Mouse (Mus musculus) limb, embryonic 14.5 days (tissue): ENCODE results near the gene Ptch2. TPM values are rescaled to one million over a fixed set of nuclear protein-coding genes. Genes with fewer than 3 reads are reported as not detected.

Experiments used
- ATAC-seq: fragments of 200-750 bp; cut with Nextera tagmentation; 2 replicates; pipeline ENCODE4 v1.8.0; 2017; ENCODE audit warnings: low read depth, moderate number of reproducible peaks, moderate TSS enrichment; ENCODE audit not compliant: low FRiP score
- DNase-seq: peaks from one replicate; pipeline ENCODE4 v3.0.0-alpha.2; 2015; ENCODE audit warnings: low spot score
- H3K27ac ChIP-seq: fragments of 300-500 bp; sonication (generic); replicated peaks from 2 replicates; pipeline ENCODE4 v1.5.1; 2014; ENCODE audit warnings: low read depth, mild to moderate bottlenecking, low read length, moderate library complexity, mixed read lengths
- H3K27me3 ChIP-seq: fragments of 300-500 bp; sonication (generic); 2 replicates; pipeline ENCODE4 v1.6.1; 2014; ENCODE audit warnings: low read length, mixed read lengths; ENCODE audit not compliant: control insufficient read depth, insufficient read depth
- H3K36me3 ChIP-seq: fragments of 300-500 bp; sonication (generic); 2 replicates; pipeline ENCODE4 v1.6.1; 2014; ENCODE audit warnings: mild to moderate bottlenecking, low read length, moderate library complexity, mixed read lengths; ENCODE audit not compliant: control insufficient read depth, insufficient read depth
- H3K4me1 ChIP-seq: fragments of 300-500 bp; sonication (generic); 2 replicates; pipeline ENCODE4 v1.6.1; 2014; ENCODE audit warnings: antibody characterized with exemption, low read length, mixed read lengths; ENCODE audit not compliant: control insufficient read depth, insufficient read depth
- H3K4me2 ChIP-seq: fragments of 300-500 bp; sonication (generic); replicated peaks from 2 replicates; pipeline ENCODE4 v1.6.1; 2014; ENCODE audit warnings: low read depth, mild to moderate bottlenecking, low read length, moderate library complexity; ENCODE audit not compliant: severe bottlenecking
- H3K4me3 ChIP-seq: fragments of 300-500 bp; sonication (generic); replicated peaks from 2 replicates; pipeline ENCODE4 v1.5.1; 2014; ENCODE audit warnings: low read length
- H3K9ac ChIP-seq: fragments of 300-500 bp; sonication (generic); 2 replicates; pipeline ENCODE4 v1.6.1; 2014; ENCODE audit warnings: mild to moderate bottlenecking, low read depth, low read length, moderate library complexity; ENCODE audit not compliant: severe bottlenecking
- H3K9me3 ChIP-seq: fragments of 300-500 bp; sonication (generic); 2 replicates; pipeline ENCODE4 v1.6.1; 2016; ENCODE audit warnings: low read length; ENCODE audit not compliant: control insufficient read depth
- POLR2A ChIP-seq: fragments of 200-500 bp; IDR thresholded peaks from 2 replicates; pipeline ENCODE4 v1.8.0; 2012; ENCODE audit warnings: inconsistent platforms, mild to moderate bottlenecking, moderate library complexity, borderline replicate concordance; ENCODE audit not compliant: insufficient read depth, insufficient read length; ENCODE audit errors: extremely low read depth
- WGBS: fragments of 180-500 bp; shearing (Covaris S2); extraction: QIAGEN DNeasy Blood & Tissue Kit; methylation state at CpG from one replicate; pipeline ENCODE4 v1.1.7; 2014; 5-methylcytosine and 5-hydroxymethylcytosine counted together
- polyA plus RNA-seq, 2 experiments: library from polyadenylated mRNA; depleted of rRNA in 1 of 2; stranded (reverse) in 1 of 2; unstranded in 1 of 2; fragments of >200 nt; fragmentation: Nextera tagmentation in 1 of 2; extraction: Ambion mirVana in 1 of 2; gene quantifications; 2 replicates each; pipeline versions ENCODE4 v1.2.1 to v1.2.3; 2012 to 2014

Gene Ptch2
- polyA plus RNA-seq, 2 experiments: 11.2 to 24.0 TPM

DNA sequence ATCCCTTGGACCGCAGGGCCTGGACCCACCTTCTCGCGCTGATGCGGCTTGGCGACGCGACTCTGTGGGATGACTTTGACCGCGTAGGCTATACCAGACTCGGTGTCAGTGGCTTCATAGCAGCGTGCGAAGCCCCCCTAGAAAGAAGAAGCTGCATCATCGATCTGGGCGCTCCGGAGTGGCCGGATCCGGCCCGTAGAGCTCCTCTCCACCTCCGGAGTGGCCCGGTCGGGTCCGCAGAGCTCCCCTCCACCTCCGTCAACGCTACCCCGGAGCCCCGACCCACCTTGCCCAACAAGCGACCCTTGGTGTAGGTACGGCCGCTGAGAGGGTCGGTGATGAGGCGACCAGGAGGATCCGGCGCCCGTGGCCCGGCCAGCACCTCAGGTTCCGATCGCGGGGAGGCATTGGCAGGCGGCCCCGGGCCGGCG is 37.5 kb downstream of the Ptch2 start:
- WGBS: 1% methylated on average over 40 of the region's 42 CpGs
- Histone ChIP-seq H3K27ac (no peak overlapping the region), H3K36me3 (peaks cover 4% of the 10 kb centered on the region; the same call in 1 of the 2 replicates), H3K4me2 (peak overlapping the region; percentile 98), H3K4me1 (peaks cover 8% of the 10 kb centered on the region; the same call in 1 of the 2 replicates), H3K9ac (peak overlapping the region; percentile 75), H3K27me3 (peaks cover 20% of the 10 kb centered on the region; the same call in 1 of the 2 replicates), H3K4me3 (peak overlapping the region; percentile 80), H3K9me3 (no peaks in the 10 kb centered on the region)
- TF ChIP-seq POLR2A: no peak
- ATAC-seq: peak; percentile 13; the same call in 1 of the 2 replicates
- no peak for DNase-seq

DNA sequence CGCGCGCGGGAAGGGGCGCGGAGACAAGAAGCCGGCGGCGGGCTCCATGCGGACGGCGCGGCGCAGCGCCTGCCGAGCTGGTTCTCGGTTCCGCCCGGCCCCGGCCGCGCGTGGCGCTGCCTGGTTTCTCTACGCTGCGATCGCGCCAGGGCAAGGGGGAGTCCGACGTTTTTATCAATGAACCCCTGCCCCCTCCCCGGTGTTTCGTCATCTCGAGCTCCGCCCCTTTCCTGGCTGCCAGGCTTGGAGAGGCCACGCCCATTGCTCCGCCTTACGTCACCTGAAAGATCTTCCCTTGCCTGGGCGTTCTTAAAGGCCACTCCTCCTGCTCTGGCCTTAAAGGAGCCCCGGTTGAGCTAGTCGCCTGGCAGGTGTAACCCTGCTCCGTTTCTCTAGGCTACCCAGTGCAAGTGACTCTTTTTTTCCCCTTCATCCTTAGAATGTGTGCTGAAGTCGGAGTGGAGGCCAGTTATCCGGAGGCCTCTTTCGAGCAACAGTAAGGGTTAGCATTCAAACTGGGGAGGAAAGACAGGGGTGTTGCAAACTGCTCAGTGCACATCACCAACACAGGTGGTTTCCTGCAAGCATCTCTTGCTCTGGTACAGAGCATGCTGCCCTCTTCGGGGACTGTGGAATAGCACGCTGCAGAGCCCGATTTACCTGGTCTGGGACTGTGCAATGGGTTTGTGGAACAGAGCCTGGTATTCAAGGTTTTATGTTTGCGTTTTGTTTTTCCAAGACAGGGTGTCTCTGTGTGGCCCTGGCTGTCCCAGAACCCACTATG is 38.1 kb downstream of the Ptch2 start, which contains the start of gene Plk3:
Gene Plk3, minus strand, starts transcription at position 147 of the 784 bp plus-strand sequence.
- no peak within 1 kb of the TSS for H3K27ac ChIP-seq
- no peaks in the 10 kb centered on the region for H3K9me3 ChIP-seq
- peaks cover 8% of the 10 kb centered on the region; the same call in 1 of the 2 replicates for H3K4me1 ChIP-seq
- H3K27me3 ChIP-seq: peaks cover 20% of the 10 kb centered on the region; the same call in 1 of the 2 replicates
- WGBS: 4% methylated on average over 27 of the region's 48 CpGs
- peak within 1 kb of the TSS; percentile 98 for H3K4me2 ChIP-seq
- ATAC-seq (peak; percentile 91), DNase-seq (peak; percentile 98)
- peaks cover 4% of the 10 kb centered on the region; the same call in 1 of the 2 replicates for H3K36me3 ChIP-seq
- peak within 1 kb of the TSS; percentile 75 for H3K9ac ChIP-seq
- TF ChIP-seq POLR2A: no peak
- H3K4me3 ChIP-seq: peak within 1 kb of the TSS; percentile 80

DNA sequence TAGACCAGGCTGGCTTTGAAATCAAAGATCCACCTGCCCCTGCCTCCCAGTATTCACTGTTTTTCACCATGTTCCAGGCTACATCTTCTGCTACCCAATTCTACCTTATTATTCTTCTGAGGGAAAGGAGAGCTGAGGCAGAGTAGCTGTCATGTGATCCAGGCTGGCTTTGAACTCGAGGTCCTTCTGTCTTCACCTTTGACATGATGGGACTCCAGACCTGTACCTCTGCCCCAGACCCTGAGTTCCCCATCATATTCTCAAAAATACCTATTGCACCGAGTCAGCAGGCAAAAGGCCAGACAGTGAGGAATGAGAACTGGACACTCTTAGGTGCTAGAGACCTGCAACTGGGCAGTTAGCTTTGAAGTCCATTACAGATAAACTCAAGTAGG is 38.7 kb downstream of the Ptch2 start:
- no peak overlapping the region for H3K9ac ChIP-seq
- DNase-seq: no peak

DNA sequence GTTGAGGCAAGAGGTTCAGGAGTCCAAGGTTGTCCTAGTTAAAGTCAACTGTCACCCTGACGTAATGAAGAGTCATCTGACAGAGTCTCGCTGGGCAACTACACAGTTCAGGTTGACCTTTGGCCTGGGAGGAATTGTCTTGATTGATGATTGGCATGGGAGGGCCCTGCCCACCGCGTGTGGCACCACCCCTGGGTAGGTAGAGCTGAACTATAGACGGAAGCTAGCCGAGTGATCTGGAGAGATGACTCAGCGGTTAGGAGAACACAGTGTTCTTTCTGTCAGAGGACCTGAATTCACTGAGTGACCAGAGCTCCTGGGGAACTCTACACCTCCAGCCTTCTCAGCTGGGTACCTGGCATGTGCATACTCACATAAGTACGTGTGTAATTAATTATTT is 40.2 kb downstream of the Ptch2 start:
- 29% methylated on average over 8 of the region's 8 CpGs for WGBS
- ATAC-seq: no peak
- no peak for DNase-seq
- Histone ChIP-seq H3K27ac (no peak overlapping the region), H3K27me3 (peaks cover 20% of the 10 kb centered on the region; the same call in 1 of the 2 replicates), H3K9ac (no peak overlapping the region), H3K4me3 (no peak overlapping the region), H3K36me3 (0 out of 2 replicates have a peak, but pooled peaks cover 3% of the 10 kb centered on the region), H3K4me2 (no peak overlapping the region), H3K4me1 (peaks cover 8% of the 10 kb centered on the region; the same call in 1 of the 2 replicates), H3K9me3 (no peaks in the 10 kb centered on the region)
- TF ChIP-seq POLR2A: no peak

More for the DNA sequence above, 38.7 kb downstream of the Ptch2 start:
- peaks cover 4% of the 10 kb centered on the region; the same call in 1 of the 2 replicates for H3K36me3 ChIP-seq
- peaks cover 8% of the 10 kb centered on the region; the same call in 1 of the 2 replicates for H3K4me1 ChIP-seq
- no peak for TF ChIP-seq POLR2A
- no peaks in the 10 kb centered on the region for H3K9me3 ChIP-seq
- H3K4me3 ChIP-seq: no peak overlapping the region
- peaks cover 20% of the 10 kb centered on the region; the same call in 1 of the 2 replicates for H3K27me3 ChIP-seq
- ATAC-seq: no peak
- WGBS: 36% methylated on average over 2 of the region's 2 CpGs
- H3K4me2 ChIP-seq: no peak overlapping the region
- no peak overlapping the region for H3K27ac ChIP-seq

DNA sequence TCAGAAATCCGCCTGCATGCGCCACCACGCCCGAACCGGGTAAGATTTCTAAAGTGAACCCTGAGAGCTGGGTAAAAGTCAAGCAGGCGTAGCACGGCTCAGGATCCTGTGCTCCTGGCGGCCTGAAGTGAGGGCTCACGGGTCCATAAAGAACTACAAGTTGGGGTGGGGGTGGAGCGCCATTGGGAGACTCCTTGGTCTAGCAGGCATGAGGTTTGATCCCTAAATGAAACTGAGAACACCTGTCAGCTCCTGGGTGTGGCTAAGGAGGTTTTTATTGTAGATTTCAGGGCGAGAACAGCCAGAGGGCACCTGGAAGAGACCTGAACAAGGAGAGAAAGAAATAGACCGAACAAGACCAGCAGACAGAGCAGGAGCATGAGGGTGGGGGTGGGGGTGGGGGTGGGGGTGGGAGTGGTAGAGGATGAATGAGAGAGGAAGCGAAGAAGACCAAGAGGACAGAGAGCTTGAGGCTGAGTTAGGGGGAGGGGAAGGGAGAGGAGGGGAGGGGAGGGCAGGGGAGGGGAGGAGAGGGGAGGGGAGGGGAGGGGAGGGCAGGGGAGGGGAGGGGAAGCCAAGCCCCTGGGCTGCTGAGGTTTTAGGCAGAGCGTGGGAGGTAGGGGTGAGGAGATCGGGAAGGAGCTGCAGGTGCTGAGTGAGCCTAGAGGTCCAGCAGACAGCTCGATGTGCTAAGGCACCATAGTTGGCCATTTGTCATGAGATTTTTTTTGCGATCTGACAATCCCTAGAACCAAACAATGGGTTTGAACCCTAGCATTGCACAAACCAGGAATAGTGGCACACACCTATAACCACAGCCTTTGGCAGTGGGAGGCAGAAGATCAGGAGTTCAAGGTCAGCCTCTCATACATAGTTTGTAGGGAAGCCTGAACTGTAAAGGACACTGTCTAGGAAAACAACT is 42.7 kb downstream of the Ptch2 start:
- H3K4me3 ChIP-seq: no peak overlapping the region
- TF ChIP-seq POLR2A: no peak
- no peak for ATAC-seq
- no peak for DNase-seq
- no peaks in the 10 kb centered on the region for H3K27me3 ChIP-seq
- H3K9me3 ChIP-seq: no peaks in the 10 kb centered on the region
- no peak overlapping the region for H3K4me2 ChIP-seq
- 58% methylated on average over 16 of the region's 17 CpGs for WGBS
- no peaks in the 10 kb centered on the region for H3K36me3 ChIP-seq
- no peak overlapping the region for H3K9ac ChIP-seq
- 0 out of 2 replicates have a peak, but pooled peaks cover 4% of the 10 kb centered on the region for H3K4me1 ChIP-seq
- no peak overlapping the region for H3K27ac ChIP-seq
